Mouse (Mus musculus) retina, postnatal 1 day (tissue): ENCODE measurements at regions not wholly inside any gene's neighbourhood (a gene's known extent, or its start where the extent isn't known, plus 50 kb on each side); places are given as distances from the start of the nearest gene placed in this dataset.

Source experiments
- DNase-seq: peaks from one replicate; pipeline ENCODE4 v3.0.0-alpha.2; 2012

GRCm38 (mm10) chr19:15800856-15801706 is 146.1 kb downstream of the Psat1 start:
- DNase-seq, result peak; percentile 95

- DNase-seq, result no peak
Measured at GRCm38 (mm10) chr19:15796466-15796865, 150.7 kb downstream of the Psat1 start.

- no peak for DNase-seq
Measured at GRCm38 (mm10) chr19:15791942-15792341, 155.2 kb downstream of the Psat1 start.

GRCm38 (mm10) chr19:15791264-15791913 is 155.7 kb downstream of the Psat1 start:
- peak; percentile 70 for DNase-seq

- DNase-seq, result peak; percentile 67
Measured at GRCm38 (mm10) chr19:15790620-15791263, 156.4 kb downstream of the Psat1 start.

GRCm38 (mm10) chr19:15789741-15790140 is 157.4 kb downstream of the Psat1 start:
- no peak for DNase-seq

- DNase-seq, result peak; percentile 80
Measured at GRCm38 (mm10) chr19:15784644-15785043, 162.5 kb downstream of the Psat1 start.

- DNase-seq, result no peak
Measured at GRCm38 (mm10) chr19:15769651-15770050, 177.5 kb downstream of the Psat1 start.

GRCm38 (mm10) chr19:15761086-15761485 is 186.1 kb downstream of the Psat1 start:
- DNase-seq, result no peak

- DNase-seq, result peak; percentile 54
Measured at GRCm38 (mm10) chr19:15745026-15745777, 201.9 kb downstream of the Psat1 start.

GRCm38 (mm10) chr19:15736200-15736599 is 210.9 kb downstream of the Psat1 start:
- DNase-seq, result no peak

- peak; percentile 97 for DNase-seq
Measured at GRCm38 (mm10) chr19:15726785-15727406, 220.2 kb downstream of the Psat1 start.

GRCm38 (mm10) chr19:15692379-15693023 is 254.6 kb downstream of the Psat1 start:
- peak; percentile 93 for DNase-seq

GRCm38 (mm10) chr19:15669996-15670395 is 277.1 kb downstream of the Psat1 start:
- DNase-seq, result no peak

GRCm38 (mm10) chr19:15669541-15669940 is 277.6 kb downstream of the Psat1 start:
- no peak for DNase-seq

- DNase-seq, result no peak
Measured at GRCm38 (mm10) chr19:15668624-15669016, 278.5 kb downstream of the Psat1 start.

GRCm38 (mm10) chr19:15667889-15668623 is 279.1 kb downstream of the Psat1 start:
- DNase-seq, result peak; percentile 50

- DNase-seq, result no peak
Measured at GRCm38 (mm10) chr19:15663659-15664255, 283.4 kb downstream of the Psat1 start.

GRCm38 (mm10) chr19:15658611-15659010 is 288.5 kb downstream of the Psat1 start:
- DNase-seq, result no peak

- DNase-seq, result no peak
Measured at GRCm38 (mm10) chr19:15657846-15658245, 289.3 kb downstream of the Psat1 start.

GRCm38 (mm10) chr19:15649368-15649767 is 297.8 kb downstream of the Psat1 start:
- peak; percentile 65 for DNase-seq
